Mouse (Mus musculus): ENCODE measurements around the gene Cdc6. TPM values are rescaled to one million over a fixed set of nuclear protein-coding genes. Genes with fewer than 3 reads are reported as not detected.

The Cdc6 gene
- 0.76 and 0.82 TPM in 2 replicates for polyA plus RNA-seq (2012)

DNA sequence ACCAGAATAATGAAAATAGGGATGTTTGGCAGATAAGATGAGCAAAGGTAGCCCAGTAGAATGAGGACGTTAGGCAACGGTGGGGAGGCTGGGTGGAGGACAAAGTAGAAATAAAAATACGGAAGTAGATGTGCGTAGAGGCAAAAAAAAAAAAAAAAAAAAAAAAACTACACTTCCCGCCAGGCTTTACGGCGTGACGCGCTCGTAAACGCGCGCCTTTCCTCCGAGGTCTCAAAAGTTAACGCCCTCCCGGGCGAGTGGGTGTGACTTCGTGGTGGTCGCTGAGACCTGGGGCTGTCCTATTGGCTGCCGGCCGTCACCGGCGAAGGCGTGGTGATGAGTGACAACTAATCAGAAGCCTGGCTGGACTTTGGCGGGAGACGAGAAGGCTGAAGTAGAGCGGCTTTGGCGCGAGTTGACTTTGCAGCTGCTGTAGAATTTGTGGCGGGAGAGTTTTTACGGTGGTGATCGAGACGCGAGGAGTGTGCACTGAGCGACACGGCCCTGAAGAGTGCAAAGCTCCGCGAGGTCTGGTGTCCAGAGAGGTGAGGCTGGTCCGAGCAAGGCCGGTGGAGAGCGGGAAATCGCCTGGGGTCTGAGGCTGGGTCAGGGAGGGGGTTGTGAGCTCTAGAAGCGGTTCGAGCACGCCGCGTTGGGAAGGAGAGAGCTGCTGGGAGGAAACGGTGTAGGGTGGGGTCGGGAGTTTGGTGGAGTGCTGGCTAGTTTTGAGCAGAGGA lies at the start of gene Cdc6:
Cdc6 (plus strand) TSS at position 365 of the 737 bp plus-strand sequence.
- Histone ChIP-seq H3K9me3 (ENCODE audit: control insufficient read depth, low read length) (no peaks in the 10 kb centered on the region), H3K4me3 (replicated peaks) (peak within 1 kb of the TSS; percentile 89), H3K4me1 (ENCODE audit: control insufficient read depth) (peaks cover 87% of the 10 kb centered on the region), H3K27me3 (ENCODE audit: control insufficient read depth) (no peaks in the 10 kb centered on the region), H3K36me3 (ENCODE audit: control insufficient read depth) (peaks cover 56% of the 10 kb centered on the region)
- TF ChIP-seq TAL1 (IDR thresholded peaks at IDR 0.05; ENCODE audit: low read length): no peak
- TF ChIP-seq GATA1 (IDR thresholded peaks at IDR 0.05; ENCODE audit: low read length): no peak

- TF ChIP-seq TAL1 (IDR thresholded peaks at IDR 0.05; ENCODE audit: low read length): no peak
- TF ChIP-seq GATA1 (IDR thresholded peaks at IDR 0.05; ENCODE audit: low read length): no peak
- H3K4me3 ChIP-seq (replicated peaks): no peak overlapping the region
- H3K4me1 ChIP-seq (ENCODE audit: control insufficient read depth): peaks cover 23% of the 10 kb centered on the region
- H3K9me3 ChIP-seq (ENCODE audit: control insufficient read depth, low read length): no peaks in the 10 kb centered on the region
- no peaks in the 10 kb centered on the region for H3K27me3 ChIP-seq (ENCODE audit: control insufficient read depth)
- no peaks in the 10 kb centered on the region for H3K36me3 ChIP-seq (ENCODE audit: control insufficient read depth)
These were observed 48.6 kb upstream of the Cdc6 start for GRCm38 (mm10) chr11:98858759-98859731.

DNA sequence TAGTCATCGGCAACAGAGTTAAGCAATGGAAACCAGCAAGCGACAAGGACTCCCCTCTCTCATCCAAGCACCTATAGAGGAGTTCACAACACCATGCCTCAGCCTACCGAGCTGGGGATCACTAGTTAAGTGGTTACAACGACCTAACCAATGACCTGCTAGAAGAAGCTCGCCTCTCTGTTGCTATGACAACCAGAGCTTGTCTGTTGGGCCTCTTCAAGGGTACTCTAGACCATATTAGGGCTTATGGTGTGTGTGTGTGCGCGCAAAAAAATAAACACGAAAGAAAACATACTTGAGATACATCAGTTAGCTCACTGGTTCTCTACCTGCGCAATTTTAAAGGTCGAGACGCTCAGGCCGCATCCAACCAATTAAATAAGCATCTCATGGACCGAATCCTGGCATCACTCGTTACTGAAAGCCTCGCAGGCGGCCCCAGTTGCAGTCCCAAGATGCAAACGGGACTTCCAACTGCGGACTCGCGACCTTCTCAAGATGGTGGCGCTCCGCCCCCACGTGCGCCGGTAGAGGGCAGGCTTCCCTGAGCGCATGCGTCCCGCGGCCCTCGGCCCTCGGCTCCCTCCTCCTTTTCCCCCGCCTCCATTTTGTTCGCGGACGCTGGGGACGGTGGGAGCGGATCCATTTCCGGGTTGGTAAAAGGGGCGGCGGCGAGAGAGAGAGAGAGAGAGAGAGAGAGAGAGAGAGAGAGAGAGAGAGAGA lies 44.4 kb upstream of the Cdc6 start, which contains the start of gene Wipf2:
Wipf2 (plus strand) TSS at position 611 of the 723 bp plus-strand sequence.
- no peaks in the 10 kb centered on the region for H3K27me3 ChIP-seq (ENCODE audit: control insufficient read depth)
- peak within 1 kb of the TSS; percentile 88 for H3K4me3 ChIP-seq (replicated peaks)
- TF ChIP-seq TAL1 (IDR thresholded peaks at IDR 0.05; ENCODE audit: low read length) (no peak), GATA1 (IDR thresholded peaks at IDR 0.05; ENCODE audit: low read length) (no peak)
- H3K4me1 ChIP-seq (ENCODE audit: control insufficient read depth): peaks cover 33% of the 10 kb centered on the region
- H3K9me3 ChIP-seq (ENCODE audit: control insufficient read depth, low read length): no peaks in the 10 kb centered on the region
- peaks cover 21% of the 10 kb centered on the region for H3K36me3 ChIP-seq (ENCODE audit: control insufficient read depth)

DNA sequence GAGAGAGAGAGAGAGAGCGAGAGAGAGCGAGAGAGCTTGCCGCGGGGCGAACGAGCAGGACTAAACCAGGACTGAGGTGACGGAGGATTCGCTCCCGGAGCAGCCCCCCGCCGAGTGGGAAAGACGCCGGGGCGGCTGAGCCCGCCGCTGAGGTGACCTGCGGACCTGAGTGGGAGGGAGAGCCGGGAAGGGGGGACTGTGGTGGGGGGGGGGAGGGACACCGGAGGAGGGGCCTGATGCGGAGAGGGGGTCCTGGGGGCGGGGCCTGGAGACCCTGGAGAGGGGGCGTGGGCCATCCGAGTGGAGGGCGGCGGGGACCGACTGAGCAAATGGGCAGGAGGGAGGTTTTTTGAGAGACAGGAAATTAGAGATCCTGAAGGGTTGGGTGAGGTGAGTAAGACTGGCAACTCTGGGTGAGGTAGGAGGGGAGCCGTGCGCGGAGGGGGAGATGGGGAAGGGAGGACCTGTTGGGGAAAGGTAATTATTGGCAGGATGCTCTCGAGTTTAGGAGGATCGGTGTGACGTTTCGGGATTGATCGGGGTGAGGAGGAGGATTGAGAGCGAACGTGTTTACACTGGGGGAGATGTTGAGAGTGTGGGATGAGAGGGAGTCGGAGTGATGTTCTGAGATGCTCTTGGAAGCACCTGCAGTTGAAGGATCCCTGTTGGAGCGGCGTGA lies 43.7 kb upstream of the Cdc6 start:
- Histone ChIP-seq H3K27me3 (ENCODE audit: control insufficient read depth) (no peaks in the 10 kb centered on the region), H3K9me3 (ENCODE audit: control insufficient read depth, low read length) (no peaks in the 10 kb centered on the region), H3K36me3 (ENCODE audit: control insufficient read depth) (peaks cover 25% of the 10 kb centered on the region), H3K4me3 (replicated peaks) (peak overlapping the region; percentile 88), H3K4me1 (ENCODE audit: control insufficient read depth) (peaks cover 33% of the 10 kb centered on the region)
- TF ChIP-seq GATA1 (IDR thresholded peaks at IDR 0.05; ENCODE audit: low read length): no peak
- TF ChIP-seq TAL1 (IDR thresholded peaks at IDR 0.05; ENCODE audit: low read length): no peak

- no peaks in the 10 kb centered on the region for H3K9me3 ChIP-seq (ENCODE audit: control insufficient read depth, low read length)
- no peaks in the 10 kb centered on the region for H3K27me3 ChIP-seq (ENCODE audit: control insufficient read depth)
- H3K4me3 ChIP-seq (replicated peaks): no peak overlapping the region
- TF ChIP-seq GATA1 (IDR thresholded peaks at IDR 0.05; ENCODE audit: low read length) (no peak), TAL1 (IDR thresholded peaks at IDR 0.05; ENCODE audit: low read length) (no peak)
- peaks cover 51% of the 10 kb centered on the region for H3K36me3 ChIP-seq (ENCODE audit: control insufficient read depth)
- H3K4me1 ChIP-seq (ENCODE audit: control insufficient read depth): peaks cover 27% of the 10 kb centered on the region
These were observed 40.3 kb upstream of the Cdc6 start for GRCm38 (mm10) chr11:98867293-98867692.

DNA sequence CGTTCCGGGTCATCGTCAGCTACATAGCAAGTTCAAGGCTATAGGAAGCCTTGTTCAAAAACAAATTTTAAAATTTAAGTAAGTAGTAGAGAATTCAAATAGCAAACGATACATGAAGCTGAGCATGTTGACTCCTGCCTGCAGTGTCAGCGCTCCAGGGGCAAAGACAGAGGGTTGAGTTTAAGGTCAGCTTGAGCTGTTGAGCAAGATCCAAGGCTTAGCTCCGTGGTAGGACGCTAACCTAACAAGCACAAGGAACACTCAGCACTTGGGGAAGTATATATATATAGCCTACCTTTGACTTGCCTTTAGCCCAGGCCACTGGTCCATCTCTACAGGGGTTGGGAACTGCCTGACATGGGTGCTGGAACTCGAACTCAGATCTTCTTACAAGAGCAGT lies 37.7 kb upstream of the Cdc6 start:
- no peak overlapping the region for H3K4me3 ChIP-seq (replicated peaks)
- no peaks in the 10 kb centered on the region for H3K27me3 ChIP-seq (ENCODE audit: control insufficient read depth)
- peaks cover 66% of the 10 kb centered on the region for H3K36me3 ChIP-seq (ENCODE audit: control insufficient read depth)
- TF ChIP-seq TAL1 (IDR thresholded peaks at IDR 0.05; ENCODE audit: low read length) (no peak), GATA1 (IDR thresholded peaks at IDR 0.05; ENCODE audit: low read length) (no peak)
- H3K9me3 ChIP-seq (ENCODE audit: control insufficient read depth, low read length): no peaks in the 10 kb centered on the region
- peaks cover 19% of the 10 kb centered on the region for H3K4me1 ChIP-seq (ENCODE audit: control insufficient read depth)

GRCm38 (mm10) chr11:98870791-98871190 lies 36.8 kb upstream of the Cdc6 start:
- TF ChIP-seq GATA1 (IDR thresholded peaks at IDR 0.05; ENCODE audit: low read length): no peak
- no peak for TF ChIP-seq TAL1 (IDR thresholded peaks at IDR 0.05; ENCODE audit: low read length)
- no peak overlapping the region for H3K4me3 ChIP-seq (replicated peaks)
- H3K27me3 ChIP-seq (ENCODE audit: control insufficient read depth): no peaks in the 10 kb centered on the region
- H3K4me1 ChIP-seq (ENCODE audit: control insufficient read depth): peaks cover 21% of the 10 kb centered on the region
- no peaks in the 10 kb centered on the region for H3K9me3 ChIP-seq (ENCODE audit: control insufficient read depth, low read length)
- H3K36me3 ChIP-seq (ENCODE audit: control insufficient read depth): peaks cover 68% of the 10 kb centered on the region

- TF ChIP-seq GATA1 (IDR thresholded peaks at IDR 0.05; ENCODE audit: low read length) (no peak), TAL1 (IDR thresholded peaks at IDR 0.05; ENCODE audit: low read length) (no peak)
- H3K9me3 ChIP-seq (ENCODE audit: control insufficient read depth, low read length): no peaks in the 10 kb centered on the region
- no peaks in the 10 kb centered on the region for H3K27me3 ChIP-seq (ENCODE audit: control insufficient read depth)
- H3K4me1 ChIP-seq (ENCODE audit: control insufficient read depth): peaks cover 21% of the 10 kb centered on the region
- H3K4me3 ChIP-seq (replicated peaks): no peak overlapping the region
- peaks cover 65% of the 10 kb centered on the region for H3K36me3 ChIP-seq (ENCODE audit: control insufficient read depth)
These were observed 36.2 kb upstream of the Cdc6 start for GRCm38 (mm10) chr11:98871416-98871815.

Measured in erythroblast, embryonic 14.5 days (primary cell).